In genomic region chr1:183116441-183116840, GRCm38 (mm10) we compare ENCODE assay signal across 24 mouse cellular contexts.
DNase-seq lines count a peak whose midpoint lies in the region; ATAC-seq and TF ChIP-seq lines count a peak whose summit lies in the region.
"Had no signal": no experiment of that assay in that cellular context is flagged by ENCODE, and none has a peak within 500 bp of the region (broad histone marks: within the 10 kb centered on the region; RNA-seq: fewer than 3 reads in every experiment).

No protein-coding gene starts in this region.

- no peak overlapping the region for H3ac ChIP-seq in myocyte (ENCODE audit: control insufficient read depth, insufficient read length)

- H3K9me3 ChIP-seq in limb, embryonic 12.5 days = no peaks in the 10 kb centered on the region
- no peaks in the 10 kb centered on the region for H3K9me3 ChIP-seq in limb, embryonic 10.5 days (replicated peaks)
- H3K9me3 ChIP-seq: G1E; heart, embryonic 15.5 days; hindbrain, embryonic 13.5 days; neural tube, embryonic 15.5 days had no signal

- H3K27me3 ChIP-seq in limb, embryonic 12.5 days = no peaks in the 10 kb centered on the region
- H3K27me3 ChIP-seq in limb, embryonic 10.5 days (ENCODE audit: low read depth, poor library complexity, severe bottlenecking) = no peaks in the 10 kb centered on the region
- no peaks in the 10 kb centered on the region for H3K27me3 ChIP-seq in myocyte (ENCODE audit: control insufficient read depth, insufficient read depth, insufficient read length)
- H3K27me3 ChIP-seq: CH12.LX; heart, embryonic 15.5 days; hindbrain, embryonic 13.5 days; megakaryocyte, embryonic 14.5 days; neural tube, embryonic 15.5 days; Patski had no signal

- ATAC-seq in limb, embryonic 12.5 days (ENCODE audit: insufficient number of reproducible peaks, insufficient read depth, low FRiP score, low TSS enrichment, low read depth) = no peak
- no peak for ATAC-seq in megakaryocyte-erythroid progenitor cell, adult 5-6 weeks (replicated peaks; ENCODE audit: low FRiP score, low TSS enrichment, poor library complexity, severe bottlenecking)
- ATAC-seq: inflammation-experienced regulatory T-cells, adult 6 months; liver, postnatal 0 days; Patski had no signal

- TF ChIP-seq POLR2A in myocyte (IDR thresholded peaks at IDR 0.05; ENCODE audit: insufficient read length, low read depth) = no peak

- peaks cover 85% of the 10 kb centered on the region for H3K4me1 ChIP-seq in limb, embryonic 12.5 days (replicated peaks)
- peaks cover 72% of the 10 kb centered on the region for H3K4me1 ChIP-seq in limb, embryonic 10.5 days

- H3K36me3 ChIP-seq in limb, embryonic 12.5 days = no peaks in the 10 kb centered on the region
- H3K36me3 ChIP-seq in limb, embryonic 10.5 days = no peaks in the 10 kb centered on the region
- H3K36me3 ChIP-seq in myocyte (ENCODE audit: control insufficient read depth, insufficient read depth) = no peaks in the 10 kb centered on the region
- H3K36me3 ChIP-seq: heart, embryonic 15.5 days; hindbrain, embryonic 13.5 days; neural tube, embryonic 15.5 days had no signal

- TF ChIP-seq CTCF in gastrocnemius, adult 2 months (IDR thresholded peaks at IDR 0.05) = no peak

- WGBS in limb, embryonic 12.5 days = 39% methylated on average over 10 of the region's 10 CpGs
- 67% methylated on average over 10 of the region's 10 CpGs for WGBS in limb, embryonic 10.5 days

- peak overlapping the region; percentile 24; the same call in 1 of the 2 replicates for H3K27ac ChIP-seq in gastrocnemius, adult 2 months
- H3K27ac ChIP-seq in limb, embryonic 12.5 days = peak overlapping the region; percentile 62; the same call in 1 of the 2 replicates
- H3K27ac ChIP-seq in limb, embryonic 10.5 days = no peak overlapping the region
- H3K27ac ChIP-seq: heart, embryonic 15.5 days; layer of hippocampus, adult 2 months had no signal

- no peak overlapping the region; the same call in 1 of the 2 replicates for H3K4me2 ChIP-seq in limb, embryonic 12.5 days
- peak overlapping the region; percentile 55 for H3K4me2 ChIP-seq in myocyte (ENCODE audit: low read depth)
- H3K4me2 ChIP-seq: heart, embryonic 15.5 days; hindbrain, embryonic 13.5 days; liver, embryonic 11.5 days; neural tube, embryonic 15.5 days had no signal

- H3K79me2 ChIP-seq in myocyte (ENCODE audit: control insufficient read depth, insufficient read depth) = peaks cover 61% of the 10 kb centered on the region

- intact Hi-C loops in gastrocnemius, adult 2 months (cut with DNase I) = no loop called here

- DNase-seq in gastrocnemius, adult 2 months = no peak
- DNase-seq in gastrocnemius, postnatal 10 days = no peak
- DNase-seq in limb, embryonic 10.5 days (ENCODE audit: low spot score) = no peak
- DNase-seq in ovary, adult 18-20 months (ENCODE audit: low spot score) = peak; percentile 11
- DNase-seq in ovary, postnatal 10 days (ENCODE audit: low spot score) = no peak
- DNase-seq: cerebellum, adult 11-12 months; cerebellum, postnatal 14 days; heart, postnatal 36 days; kidney, postnatal 10 days; liver, postnatal 0 days; right cerebral cortex, postnatal 14 days had no signal

- no peak overlapping the region for H3K4me3 ChIP-seq in gastrocnemius, adult 2 months
- no peak overlapping the region for H3K4me3 ChIP-seq in limb, embryonic 12.5 days (replicated peaks)
- no peak overlapping the region for H3K4me3 ChIP-seq in limb, embryonic 10.5 days
- no peak overlapping the region for H3K4me3 ChIP-seq in myocyte
- H3K4me3 ChIP-seq: heart, embryonic 15.5 days; hindbrain, embryonic 13.5 days; layer of hippocampus, adult 2 months; megakaryocyte, embryonic 14.5 days; neural tube, embryonic 15.5 days had no signal

- no peak overlapping the region for H3K9ac ChIP-seq in limb, embryonic 12.5 days (replicated peaks)
- H3K9ac ChIP-seq: heart, embryonic 15.5 days; hindbrain, embryonic 13.5 days; liver, postnatal 0 days; neural tube, embryonic 15.5 days had no signal

TF ChIP-seq in myocyte, 11 proteins besides CTCF, POLR2A, EP300 and RAD21:
- TF ChIP-seq MYOG (IDR thresholded peaks at IDR 0.05; ENCODE audit: control insufficient read depth in 1 of 3, insufficient read depth in 1 of 3, insufficient read length in 2 of 3, low read depth in 2 of 3) = peak in 1 of 3 experiments; percentile 42
- no peak for TF ChIP-seq SRF (IDR thresholded peaks at IDR 0.05; ENCODE audit: control insufficient read depth, insufficient read length, low read depth)
- peak; percentile 50 for TF ChIP-seq TCF3 (IDR thresholded peaks at IDR 0.05; ENCODE audit: insufficient read length, low read depth)
- peak; percentile 33 for TF ChIP-seq TCF12 (IDR thresholded peaks at IDR 0.05; ENCODE audit: insufficient read depth, poor library complexity, severe bottlenecking)
- TF ChIP-seq REST (IDR thresholded peaks at IDR 0.05; ENCODE audit: insufficient read depth, insufficient read length) = no peak
- TF ChIP-seq CEBPB (IDR thresholded peaks at IDR 0.05; ENCODE audit: insufficient read depth, poor library complexity, severe bottlenecking) = no peak
- no peak for TF ChIP-seq MAX (IDR thresholded peaks at IDR 0.05; ENCODE audit: low read depth)
- peak in 2 of 3 experiments; percentile 89 to 91 for TF ChIP-seq MYOD1 (IDR thresholded peaks at IDR 0.05; ENCODE audit: control insufficient read depth in 1 of 3, insufficient read length in 2 of 3, low read depth in 2 of 3)
- TF ChIP-seq POLR2AphosphoS2 (IDR thresholded peaks at IDR 0.05; ENCODE audit: insufficient read length, low read depth) = no peak
- TF ChIP-seq USF1 (IDR thresholded peaks at IDR 0.05; ENCODE audit: low read depth) = no peak
- no peak for TF ChIP-seq E2F4 (IDR thresholded peaks at IDR 0.05; ENCODE audit: insufficient read depth)
